Mouse (Mus musculus) brain, embryonic 18.5 days (tissue): ENCODE results near the gene Foxo1.

Experiments used
- DNase-seq: peaks from one replicate; pipeline ENCODE4 v3.0.0-alpha.2; 2012; ENCODE audit warnings: low read depth, low spot score

The Foxo1 gene

DNA sequence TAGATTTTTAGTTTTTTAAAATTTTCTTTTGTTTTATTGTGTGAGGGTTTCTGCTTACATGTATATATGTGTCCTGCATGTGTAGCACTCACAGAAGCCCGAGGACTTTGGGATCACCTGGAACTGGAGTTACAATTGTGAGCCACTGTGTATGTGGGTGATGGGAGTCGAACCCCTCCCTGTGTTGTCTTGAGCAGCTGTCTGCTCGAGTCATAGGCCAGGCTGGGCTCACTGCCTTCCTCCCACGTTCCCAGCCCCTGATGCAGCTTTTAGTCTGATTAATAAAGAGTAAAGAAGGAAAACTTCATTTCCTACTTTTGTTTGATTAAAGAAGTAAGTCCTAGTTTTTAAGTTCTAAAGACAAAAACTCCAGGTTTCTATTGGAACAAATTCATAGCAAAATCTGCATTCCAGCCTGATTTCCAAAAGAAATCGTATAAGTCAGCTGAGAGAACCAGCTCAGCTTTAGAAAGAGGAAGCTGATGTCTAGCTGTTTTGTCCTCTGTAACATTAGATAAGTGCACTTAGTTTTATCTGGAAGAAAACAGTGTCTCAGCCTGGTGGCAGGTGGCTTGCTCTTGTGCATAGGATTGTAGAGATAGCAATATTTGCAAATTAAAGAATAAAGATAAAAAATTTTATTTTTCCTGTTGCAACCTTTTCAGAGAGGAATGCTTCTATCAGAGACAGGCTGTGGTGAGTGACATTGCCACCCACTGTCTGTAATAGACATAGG lies 40.6 kb downstream of the Foxo1 start:
- DNase-seq: no peak

GRCm38 (mm10) chr3:52320516-52321270 lies 52.6 kb downstream of the Foxo1 start:
- DNase-seq: no peak

DNA sequence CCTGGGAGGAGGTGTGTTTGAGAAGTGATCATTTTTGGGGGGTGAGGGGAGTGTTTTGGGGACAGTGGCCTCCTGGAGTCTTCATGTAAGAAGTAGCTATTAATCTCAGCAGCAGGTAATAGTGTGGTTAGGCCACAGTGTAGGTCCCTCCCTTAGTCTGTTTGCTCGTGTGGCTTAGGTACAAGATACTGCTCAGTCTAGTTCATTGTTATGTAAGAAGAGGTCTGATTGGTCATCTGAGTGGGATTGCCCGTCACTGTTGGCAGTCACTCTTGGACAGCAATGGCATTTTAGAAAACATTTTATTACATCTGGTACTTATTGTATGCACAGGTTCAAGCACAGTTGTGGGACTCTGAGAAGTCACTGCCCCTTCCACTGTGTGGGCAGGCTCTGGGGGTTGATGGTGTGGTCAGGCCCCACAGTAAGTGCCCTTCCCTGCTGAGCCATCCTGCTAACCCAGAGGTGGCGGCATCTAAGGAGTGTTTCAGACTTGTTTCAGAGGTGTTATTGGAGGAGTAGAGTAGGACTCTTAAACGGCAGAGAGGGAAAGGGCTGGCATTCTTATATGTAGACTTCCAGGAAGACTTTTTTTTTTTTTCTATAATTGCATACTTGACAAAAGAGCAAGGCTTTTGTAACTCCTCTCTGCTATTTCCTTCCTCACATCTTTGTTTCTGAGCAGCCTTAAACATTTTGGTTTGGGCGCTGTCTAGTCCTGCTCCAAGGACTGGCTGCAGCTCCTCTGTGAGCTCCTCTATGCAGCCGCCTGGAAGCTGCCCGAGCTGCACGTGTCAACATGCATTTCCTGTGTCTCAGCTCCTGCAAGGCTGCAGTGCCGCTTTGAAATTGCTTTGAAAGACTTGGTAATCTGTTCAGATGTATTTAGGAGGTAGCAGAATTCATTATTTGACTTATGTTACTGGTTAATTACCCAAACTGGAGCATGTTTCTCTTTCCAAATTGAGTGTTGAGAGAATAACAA lies 54.6 kb downstream of the Foxo1 start:
- DNase-seq: no peak

GRCm38 (mm10) chr3:52325006-52325405 lies 56.9 kb downstream of the Foxo1 start:
- no peak for DNase-seq

GRCm38 (mm10) chr3:52326687-52327086 lies 58.6 kb downstream of the Foxo1 start:
- DNase-seq: no peak

GRCm38 (mm10) chr3:52327146-52327545 lies 59.0 kb downstream of the Foxo1 start:
- DNase-seq: no peak

DNA sequence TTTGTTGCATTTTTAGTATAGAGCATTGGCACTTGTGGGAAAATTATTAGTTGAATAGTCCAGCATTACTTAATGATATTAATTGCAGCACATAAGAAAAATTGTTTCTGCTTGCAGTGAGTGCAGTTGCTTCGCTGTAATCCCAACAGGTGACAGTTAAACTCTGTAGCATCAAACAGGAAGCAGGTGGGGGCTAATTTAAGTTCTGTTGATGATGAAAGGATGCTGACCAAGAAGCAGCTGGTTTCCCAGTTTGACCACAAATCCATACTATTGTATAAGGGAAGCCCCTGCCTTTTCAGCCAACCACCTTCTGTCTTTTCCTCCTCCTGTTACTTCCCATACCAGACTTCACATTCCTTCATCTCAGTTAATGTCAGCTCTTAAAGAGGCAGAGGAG lies 63.6 kb downstream of the Foxo1 start:
- no peak for DNase-seq

- DNase-seq: no peak
Observed at GRCm38 (mm10) chr3:52338761-52339160, 70.6 kb downstream of the Foxo1 start.

DNA sequence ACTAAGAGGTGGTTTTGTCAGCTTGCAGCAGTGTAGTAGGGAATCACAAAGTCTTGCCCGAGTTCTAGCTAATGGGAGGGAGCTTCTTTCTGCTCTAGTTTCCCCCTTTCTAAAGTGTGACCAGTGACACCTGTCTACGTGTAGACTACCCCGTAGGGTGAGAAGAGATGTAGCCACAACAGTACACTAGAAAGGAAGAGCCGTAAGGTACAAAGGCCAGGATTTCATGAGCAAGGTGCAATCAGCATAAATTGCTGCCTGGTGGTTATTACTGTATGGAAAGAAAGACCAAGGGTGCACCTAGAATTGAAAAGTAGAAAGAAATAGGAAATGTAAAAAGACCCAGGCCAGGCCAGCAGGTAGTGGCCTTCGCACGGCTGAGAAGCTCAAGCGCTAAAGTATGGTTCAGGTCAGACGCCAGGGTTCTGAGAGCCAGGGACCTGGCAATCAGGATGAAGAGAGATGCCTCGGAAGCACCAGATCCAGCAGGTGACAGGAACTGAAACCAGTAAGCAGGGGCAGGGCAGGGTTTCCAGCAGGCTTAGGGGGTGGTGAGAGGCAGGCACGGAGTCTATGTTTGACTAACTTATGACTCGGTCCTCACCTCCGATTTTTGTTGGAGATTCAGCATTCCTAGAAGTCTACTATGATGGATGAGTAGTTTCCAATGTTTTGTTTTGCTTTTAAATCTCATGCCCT lies 72.3 kb downstream of the Foxo1 start:
- DNase-seq: no peak

- DNase-seq: no peak
Observed at GRCm38 (mm10) chr3:52342226-52342625, 74.1 kb downstream of the Foxo1 start.

DNA sequence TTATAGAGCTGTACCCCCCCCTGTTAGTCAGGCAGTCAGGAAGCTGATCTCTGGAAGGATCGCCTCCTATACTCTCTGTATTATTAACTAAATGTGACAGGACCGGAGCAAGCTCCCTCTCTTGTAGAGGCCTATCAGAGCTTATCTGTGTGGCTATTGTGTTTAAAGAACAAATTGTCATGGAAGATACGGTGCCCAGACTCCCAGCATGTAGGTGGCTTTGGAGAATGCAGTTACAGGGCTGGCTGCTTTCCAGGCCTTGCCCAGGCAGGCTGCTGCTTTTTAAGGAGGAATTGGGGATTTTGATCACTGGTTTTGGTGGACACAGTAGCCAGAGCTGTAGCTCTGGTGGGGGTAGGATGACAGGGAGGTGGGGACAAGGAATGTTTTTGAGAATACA lies 74.7 kb downstream of the Foxo1 start:
- no peak for DNase-seq

DNA sequence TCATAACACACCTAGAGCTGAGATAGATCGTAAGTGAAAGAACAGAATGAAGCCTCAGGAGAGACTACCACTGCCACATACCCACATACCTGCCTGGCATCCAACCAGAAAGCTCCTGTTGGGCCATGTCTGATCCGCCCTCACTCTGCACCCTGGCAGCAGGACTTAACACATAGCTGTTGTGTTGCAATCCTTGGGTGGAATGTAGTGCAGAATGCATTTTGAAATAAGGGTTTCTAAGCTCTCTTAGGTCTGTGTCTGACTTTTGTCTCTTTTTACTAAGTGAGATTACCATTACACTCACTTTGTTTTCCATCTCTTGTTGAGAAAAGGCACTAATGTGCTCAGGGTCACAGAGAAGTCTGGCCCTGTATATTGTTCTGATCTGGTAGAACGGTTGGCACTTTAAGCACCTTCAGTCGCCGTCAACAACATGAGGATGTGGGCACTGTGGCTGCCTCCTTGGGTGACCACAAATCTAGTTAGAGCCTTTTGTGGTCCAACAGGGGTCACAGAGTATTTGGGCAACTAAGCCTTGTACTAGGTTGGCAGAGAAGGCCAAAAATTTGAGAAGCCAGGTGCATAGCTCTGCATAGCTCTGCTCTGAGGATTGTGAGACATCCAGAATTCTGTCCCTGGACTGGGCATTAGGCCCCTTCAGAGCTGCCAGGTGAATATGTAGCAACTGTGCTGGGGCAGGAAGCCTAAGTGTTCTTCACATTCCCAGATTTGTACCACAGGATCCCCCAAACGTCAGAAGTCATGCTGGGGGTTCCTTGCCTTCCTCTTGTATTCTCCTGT lies 75.3 kb downstream of the Foxo1 start:
- DNase-seq: no peak

DNA sequence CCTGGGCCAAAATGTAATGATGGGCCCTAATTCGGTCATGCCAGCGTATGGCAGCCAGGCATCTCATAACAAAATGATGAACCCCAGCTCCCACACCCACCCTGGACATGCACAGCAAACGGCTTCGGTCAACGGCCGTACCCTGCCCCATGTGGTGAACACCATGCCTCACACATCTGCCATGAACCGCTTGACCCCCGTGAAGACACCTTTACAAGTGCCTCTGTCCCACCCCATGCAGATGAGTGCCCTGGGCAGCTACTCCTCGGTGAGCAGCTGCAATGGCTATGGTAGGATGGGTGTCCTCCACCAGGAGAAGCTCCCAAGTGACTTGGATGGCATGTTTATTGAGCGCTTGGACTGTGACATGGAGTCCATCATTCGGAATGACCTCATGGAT lies 77.7 kb downstream of the Foxo1 start:
- no peak for DNase-seq

DNA sequence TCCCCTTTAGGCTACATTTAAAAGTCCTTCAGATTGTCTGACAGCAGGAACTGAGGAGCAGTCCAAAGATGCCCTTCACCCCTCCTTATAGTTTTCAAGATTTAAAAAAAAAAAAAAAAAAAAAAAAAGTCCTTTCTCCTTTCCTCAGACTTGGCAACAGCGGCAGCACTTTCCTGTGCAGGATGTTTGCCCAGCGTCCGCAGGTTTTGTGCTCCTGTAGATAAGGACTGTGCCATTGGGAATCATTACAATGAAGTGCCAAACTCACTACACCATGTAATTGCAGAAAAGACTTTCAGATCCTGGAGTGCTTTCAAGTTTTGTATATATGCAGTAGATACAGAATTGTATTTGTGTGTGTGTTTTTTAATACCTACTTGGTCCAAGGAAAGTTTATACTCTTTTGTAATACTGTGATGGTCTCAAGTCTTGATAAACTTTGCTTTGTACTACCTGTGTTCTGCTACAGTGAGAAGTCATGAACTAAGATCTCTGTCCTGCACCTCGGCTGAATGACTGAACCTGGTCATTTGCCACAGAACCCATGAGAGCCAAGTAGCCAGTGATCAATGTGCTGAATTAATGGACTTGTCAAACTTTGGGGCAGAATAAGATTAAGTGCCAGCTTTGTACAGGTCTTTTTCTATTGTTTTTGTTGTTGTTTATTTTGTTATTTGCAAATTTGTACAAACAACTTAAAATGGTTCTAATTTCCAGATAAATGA lies 79.0 kb downstream of the Foxo1 start:
- DNase-seq: no peak

DNA sequence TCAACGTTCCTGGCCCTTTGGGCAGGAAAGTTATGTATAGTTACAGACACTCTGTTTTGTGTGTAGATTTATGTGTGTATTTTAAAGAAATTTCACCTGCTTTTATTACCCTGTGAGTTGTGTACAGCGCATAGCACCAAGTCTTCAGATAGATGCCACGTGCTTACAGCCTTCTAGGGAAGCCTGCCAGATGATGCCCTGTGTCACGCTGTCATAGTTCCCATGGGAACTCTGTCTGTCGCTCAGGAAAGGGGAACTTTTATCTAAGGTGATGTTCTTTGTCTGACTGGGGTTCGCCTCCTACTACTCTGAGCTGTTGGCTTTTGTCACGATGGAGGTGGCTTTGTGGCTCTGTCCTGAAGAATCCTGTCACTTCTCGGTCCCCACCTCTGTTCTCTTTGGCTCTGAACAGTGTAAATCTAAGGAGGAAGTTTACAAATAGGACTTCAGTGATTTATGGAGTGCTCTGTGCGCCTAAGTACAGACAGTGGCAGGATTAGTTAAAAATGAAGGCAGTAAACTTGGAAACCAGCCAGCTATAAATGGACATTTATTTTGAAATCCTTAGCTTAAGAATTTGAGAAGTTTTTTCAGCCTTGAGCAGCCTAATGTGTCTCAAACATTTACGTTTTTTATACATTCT lies 80.0 kb downstream of the Foxo1 start:
- no peak for DNase-seq

- DNase-seq: no peak
Observed at GRCm38 (mm10) chr3:52350636-52351035, 82.5 kb downstream of the Foxo1 start.

- no peak for DNase-seq
Observed at GRCm38 (mm10) chr3:52351901-52352300, 83.8 kb downstream of the Foxo1 start.

GRCm38 (mm10) chr3:52354203-52354602 lies 86.1 kb downstream of the Foxo1 start:
- DNase-seq: no peak

DNA sequence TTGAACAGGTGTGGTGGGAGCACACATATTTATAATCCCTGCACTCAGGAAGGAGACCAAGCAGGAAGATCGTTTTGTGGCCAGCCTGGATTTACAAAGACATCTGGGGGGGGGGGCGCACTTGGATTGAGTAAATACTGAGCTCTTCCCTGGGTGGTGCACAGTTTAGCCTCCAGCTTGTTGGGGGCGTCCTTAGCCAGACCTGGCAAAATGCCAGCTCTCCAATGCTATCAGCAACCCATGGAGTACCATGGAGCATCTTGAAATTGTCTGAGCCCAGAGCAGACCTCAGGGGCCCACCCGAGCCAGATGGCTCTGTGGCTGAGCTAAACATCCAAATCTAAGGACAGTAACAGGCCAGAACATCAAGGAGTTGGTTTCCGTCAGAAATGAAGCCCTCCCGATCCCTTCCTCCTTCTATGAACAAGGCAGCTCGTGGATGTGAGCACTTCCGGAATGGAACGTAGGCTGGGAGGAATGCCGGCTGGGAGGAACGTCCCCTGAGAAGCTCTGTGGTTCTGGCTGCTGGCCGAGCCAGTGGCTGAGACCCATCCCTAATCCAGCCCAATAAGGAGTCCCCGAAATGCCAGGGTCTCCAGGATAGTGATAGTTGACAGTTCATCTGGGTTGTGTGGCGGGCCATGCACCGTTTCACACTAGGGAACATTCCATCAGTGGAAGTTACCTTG lies 89.3 kb downstream of the Foxo1 start:
- no peak for DNase-seq
